Mouse (Mus musculus) embryonic facial prominence, embryonic 11.5 days (tissue): ENCODE results near the gene Pold1. TPM values are rescaled to one million over a fixed set of nuclear protein-coding genes. Genes with fewer than 3 reads are reported as not detected.

Experiments used
- ATAC-seq: fragments of 200-750 bp; cut with Nextera tagmentation; replicated peaks from 2 replicates; pipeline ENCODE4 v1.8.0; 2017; ENCODE audit warnings: low read depth; ENCODE audit not compliant: insufficient number of reproducible peaks, low FRiP score, low TSS enrichment
- DNase-seq: peaks from one replicate; pipeline ENCODE4 v3.0.0-alpha.2; 2015; ENCODE audit warnings: low spot score
- H3K27ac ChIP-seq: fragments of 300-500 bp; sonication (generic); replicated peaks from 2 replicates; pipeline ENCODE4 v1.5.1; 2014; ENCODE audit warnings: mild to moderate bottlenecking, low read depth, low read length, control low read depth
- H3K27me3 ChIP-seq: fragments of 300-500 bp; sonication (generic); 2 replicates; pipeline ENCODE4 v1.6.1; 2014; ENCODE audit warnings: mild to moderate bottlenecking, low read length, moderate library complexity, mixed read lengths; ENCODE audit not compliant: control insufficient read depth, insufficient read depth
- H3K36me3 ChIP-seq: fragments of 300-500 bp; sonication (generic); replicated peaks from 2 replicates; pipeline ENCODE4 v1.6.1; 2014; ENCODE audit warnings: low read depth, mild to moderate bottlenecking, low read length, moderate library complexity, mixed read lengths; ENCODE audit not compliant: control insufficient read depth, insufficient read depth
- H3K4me1 ChIP-seq: fragments of 300-500 bp; sonication (generic); 2 replicates; pipeline ENCODE4 v1.6.1; 2014; ENCODE audit warnings: low read length, mixed read lengths; ENCODE audit not compliant: control insufficient read depth, insufficient read depth
- H3K4me2 ChIP-seq: fragments of 300-500 bp; sonication (generic); 2 replicates; pipeline ENCODE4 v1.6.1; 2014; ENCODE audit warnings: low read depth, mild to moderate bottlenecking, control low read depth, low read length, moderate library complexity
- H3K4me3 ChIP-seq: fragments of 300-500 bp; sonication (generic); 2 replicates; pipeline ENCODE4 v1.5.1; 2014; ENCODE audit warnings: low read depth, low read length, control low read depth
- H3K9ac ChIP-seq: fragments of 300-500 bp; sonication (generic); replicated peaks from 2 replicates; pipeline ENCODE4 v1.6.1; 2014; ENCODE audit warnings: mild to moderate bottlenecking, control low read depth, low read length
- H3K9me3 ChIP-seq: fragments of 300-500 bp; sonication (generic); replicated peaks from 2 replicates; pipeline ENCODE4 v1.6.1; 2016; ENCODE audit warnings: mild to moderate bottlenecking, low read length, inconsistent platforms, mixed read lengths; ENCODE audit not compliant: control insufficient read depth
- WGBS: fragments of 180-500 bp; shearing (Covaris S2); extraction: QIAGEN DNeasy Blood & Tissue Kit; methylation state at CpG from one replicate; pipeline ENCODE4 v1.1.7; 2014; 5-methylcytosine and 5-hydroxymethylcytosine counted together
- polyA plus RNA-seq: library from polyadenylated mRNA; unstranded; fragments of >200 nt; fragmentation: Nextera tagmentation; extraction: Ambion mirVana; gene quantifications from 2 replicates; pipeline ENCODE4 v1.2.1, GENCODE M21; 2014

Gene Pold1
- polyA plus RNA-seq, 1 experiment from 2014 or later = 56.3 TPM

- ATAC-seq = no peak
- peaks cover 30% of the 10 kb centered on the region for H3K27me3 ChIP-seq
Measured at GRCm38 (mm10) chr7:44586930-44587329, 38.3 kb upstream of the Pold1 start.

GRCm38 (mm10) chr7:44586518-44586917 is 37.9 kb upstream of the Pold1 start:
- H3K27me3 ChIP-seq = peaks cover 26% of the 10 kb centered on the region
- H3K4me1 ChIP-seq = peaks cover 4% of the 10 kb centered on the region
- H3K9ac ChIP-seq = peak overlapping the region; percentile 11; the same call in 1 of the 2 replicates
- H3K9me3 ChIP-seq = no peaks in the 10 kb centered on the region
- no peak for ATAC-seq
- no peak overlapping the region for H3K27ac ChIP-seq
- H3K4me3 ChIP-seq = peak overlapping the region; percentile 23; the same call in 1 of the 2 replicates
- H3K36me3 ChIP-seq = no peaks in the 10 kb centered on the region
- peak overlapping the region; percentile 32 for H3K4me2 ChIP-seq
- no peak for DNase-seq
- WGBS = 17% methylated on average over 19 of the region's 19 CpGs

More at GRCm38 (mm10) chr7:44586930-44587329, 38.3 kb upstream of the Pold1 start:
- Histone ChIP-seq H3K4me3 (peak overlapping the region; percentile 23), H3K4me1 (peaks cover 4% of the 10 kb centered on the region), H3K4me2 (peak overlapping the region; percentile 32), H3K9ac (peak overlapping the region; percentile 4; the same call in 1 of the 2 replicates), H3K9me3 (no peaks in the 10 kb centered on the region), H3K36me3 (no peaks in the 10 kb centered on the region), H3K27ac (no peak overlapping the region)
- under 1% methylated on average over 18 of the region's 18 CpGs for WGBS
- DNase-seq = peak; percentile 85

GRCm38 (mm10) chr7:44585606-44586005 is 37.0 kb upstream of the Pold1 start:
- 92% methylated on average over 6 of the region's 6 CpGs for WGBS
- Histone ChIP-seq H3K9ac (no peak overlapping the region), H3K4me3 (no peak overlapping the region), H3K27me3 (peaks cover 22% of the 10 kb centered on the region), H3K9me3 (no peaks in the 10 kb centered on the region), H3K27ac (no peak overlapping the region), H3K36me3 (no peaks in the 10 kb centered on the region), H3K4me2 (no peak overlapping the region), H3K4me1 (no peaks in the 10 kb centered on the region; the same call in none of the 2 replicates)
- no peak for DNase-seq
- ATAC-seq = no peak

GRCm38 (mm10) chr7:44584921-44585320 is 36.3 kb upstream of the Pold1 start:
- 86% methylated on average over 6 of the region's 6 CpGs for WGBS
- no peak overlapping the region for H3K27ac ChIP-seq
- no peak overlapping the region for H3K4me3 ChIP-seq
- no peak overlapping the region for H3K4me2 ChIP-seq
- no peak for DNase-seq
- H3K9ac ChIP-seq = no peak overlapping the region
- no peaks in the 10 kb centered on the region; the same call in none of the 2 replicates for H3K4me1 ChIP-seq
- ATAC-seq = no peak
- no peaks in the 10 kb centered on the region for H3K9me3 ChIP-seq
- peaks cover 22% of the 10 kb centered on the region for H3K27me3 ChIP-seq
- no peaks in the 10 kb centered on the region for H3K36me3 ChIP-seq

- no peak for DNase-seq
- Histone ChIP-seq H3K4me2 (no peak overlapping the region), H3K27me3 (peaks cover 22% of the 10 kb centered on the region), H3K27ac (no peak overlapping the region), H3K9ac (no peak overlapping the region), H3K9me3 (no peaks in the 10 kb centered on the region), H3K4me3 (no peak overlapping the region), H3K4me1 (no peaks in the 10 kb centered on the region; the same call in none of the 2 replicates), H3K36me3 (no peaks in the 10 kb centered on the region)
- no peak for ATAC-seq
- WGBS = 73% methylated on average over 4 of the region's 4 CpGs
Measured at GRCm38 (mm10) chr7:44584265-44584804, 35.7 kb upstream of the Pold1 start.

GRCm38 (mm10) chr7:44583146-44583545 is 34.5 kb upstream of the Pold1 start:
- Histone ChIP-seq H3K4me2 (no peak overlapping the region), H3K4me3 (no peak overlapping the region), H3K4me1 (no peaks in the 10 kb centered on the region; the same call in 1 of the 2 replicates), H3K36me3 (no peaks in the 10 kb centered on the region), H3K9ac (no peak overlapping the region), H3K27me3 (peaks cover 16% of the 10 kb centered on the region), H3K9me3 (no peaks in the 10 kb centered on the region), H3K27ac (no peak overlapping the region)
- no peak for DNase-seq
- ATAC-seq = no peak
- 96% methylated on average over 1 of the region's 1 CpGs for WGBS

GRCm38 (mm10) chr7:44582709-44583108 is 34.1 kb upstream of the Pold1 start:
- WGBS = 71% methylated on average over 5 of the region's 5 CpGs
- H3K9ac ChIP-seq = no peak overlapping the region
- no peak overlapping the region for H3K4me2 ChIP-seq
- no peaks in the 10 kb centered on the region; the same call in 1 of the 2 replicates for H3K4me1 ChIP-seq
- ATAC-seq = no peak
- no peaks in the 10 kb centered on the region for H3K9me3 ChIP-seq
- peaks cover 12% of the 10 kb centered on the region for H3K27me3 ChIP-seq
- no peak overlapping the region for H3K27ac ChIP-seq
- no peaks in the 10 kb centered on the region for H3K36me3 ChIP-seq
- DNase-seq = no peak
- H3K4me3 ChIP-seq = no peak overlapping the region

- Histone ChIP-seq H3K9me3 (no peaks in the 10 kb centered on the region), H3K4me2 (no peak overlapping the region), H3K4me1 (no peaks in the 10 kb centered on the region), H3K4me3 (no peak overlapping the region), H3K27me3 (peaks cover 3% of the 10 kb centered on the region; the same call in 1 of the 2 replicates), H3K36me3 (no peaks in the 10 kb centered on the region), H3K9ac (no peak overlapping the region), H3K27ac (no peak overlapping the region)
- ATAC-seq (no peak), DNase-seq (no peak)
- WGBS = 80% methylated on average over 6 of the region's 6 CpGs
Measured at GRCm38 (mm10) chr7:44581637-44582036, 33.0 kb upstream of the Pold1 start.
